12 mouse cellular contexts compared by ENCODE assay signal in the genomic region with DNA sequence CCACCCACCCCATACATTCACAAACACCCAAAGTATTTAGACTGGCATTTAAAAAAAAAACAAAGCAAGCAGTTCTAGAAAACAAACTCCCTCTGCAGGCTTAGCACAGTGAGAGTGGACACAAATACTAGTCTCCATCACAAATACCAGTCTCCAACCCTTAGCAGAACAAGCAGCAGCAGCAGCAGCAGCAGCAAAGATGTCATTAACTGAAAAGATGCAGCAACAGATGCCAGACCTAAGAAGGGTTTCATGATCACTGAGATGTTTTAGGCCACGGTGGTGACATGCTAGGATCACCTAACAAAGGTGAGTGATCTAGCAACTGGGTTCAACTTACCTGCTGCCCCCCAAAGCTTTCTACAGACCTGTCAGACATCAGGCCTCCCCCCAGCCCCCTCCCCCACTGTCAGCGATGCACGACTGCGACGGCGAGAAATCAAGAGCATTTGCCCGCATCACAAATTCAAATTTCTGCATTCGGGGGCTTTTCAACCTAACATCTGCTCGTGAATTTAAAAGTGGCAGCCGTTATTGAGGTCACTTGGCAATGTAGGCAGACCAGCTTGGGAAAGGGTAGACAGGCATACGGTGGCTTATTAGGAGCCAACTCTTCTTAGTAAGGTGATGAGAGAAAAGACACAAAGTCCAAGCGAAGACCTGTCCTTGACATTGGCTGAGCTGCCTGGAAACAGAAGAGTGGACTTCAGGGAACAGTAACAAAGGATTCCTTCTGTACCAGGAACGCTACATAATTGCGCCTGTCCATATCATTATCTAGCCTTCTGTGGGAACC. TPM values are rescaled to one million over a fixed set of nuclear protein-coding genes. Genes with fewer than 3 reads are reported as not detected.
DNase-seq lines count a peak whose midpoint lies in the region; ATAC-seq and TF ChIP-seq lines count a peak whose summit lies in the region.
"Had no signal": no experiment of that assay in that cellular context is flagged by ENCODE, and none has a peak within 500 bp of the region (broad histone marks: within the 10 kb centered on the region; RNA-seq: fewer than 3 reads in every experiment).

No protein-coding gene starts in this region.

- no peak for TF ChIP-seq CTCF in liver, adult 2 months (IDR thresholded peaks at IDR 0.05; ENCODE audit: low read depth, low read length)

- H3K36me3 ChIP-seq in liver, adult 2 months (ENCODE audit: control insufficient read depth, insufficient read depth, low read length), result no peaks in the 10 kb centered on the region; the same call in 1 of the 2 replicates
- no peaks in the 10 kb centered on the region for H3K36me3 ChIP-seq in forebrain, embryonic 16.5 days (ENCODE audit: control insufficient read depth, insufficient read depth)
- H3K36me3 ChIP-seq in midbrain, embryonic 16.5 days (ENCODE audit: control insufficient read depth, insufficient read depth, low read length), result no peaks in the 10 kb centered on the region

- no peaks in the 10 kb centered on the region for H3K9me3 ChIP-seq in forebrain, embryonic 16.5 days (ENCODE audit: control insufficient read depth, low read length)
- no peaks in the 10 kb centered on the region for H3K9me3 ChIP-seq in midbrain, embryonic 16.5 days (replicated peaks; ENCODE audit: control insufficient read depth, low read length, poor library complexity, severe bottlenecking)

- no peak for TF ChIP-seq POLR2A in liver, adult 2 months (IDR thresholded peaks at IDR 0.05; ENCODE audit: extremely low read depth, insufficient read depth, low read length)

- H3K4me1 ChIP-seq in liver, adult 2 months (ENCODE audit: control insufficient read depth, insufficient read depth, low read length), result peaks cover 8% of the 10 kb centered on the region; the same call in 1 of the 2 replicates
- peaks cover 45% of the 10 kb centered on the region for H3K4me1 ChIP-seq in forebrain, embryonic 16.5 days (replicated peaks; ENCODE audit: control insufficient read depth, insufficient read depth, low read length)
- H3K4me1 ChIP-seq in midbrain, embryonic 16.5 days (ENCODE audit: control insufficient read depth, insufficient read depth, low read length), result peaks cover 37% of the 10 kb centered on the region

- peak; percentile 30 for ATAC-seq in forebrain, embryonic 16.5 days
- ATAC-seq in midbrain, embryonic 16.5 days, result no peak

- 81% methylated on average over 14 of the region's 14 CpGs for WGBS in liver, adult 2 months
- 14% methylated on average over 14 of the region's 14 CpGs for WGBS in forebrain, embryonic 16.5 days
- WGBS in midbrain, embryonic 16.5 days, result 12% methylated on average over 14 of the region's 14 CpGs

- peak overlapping the region; percentile 37 for H3K4me2 ChIP-seq in forebrain, embryonic 16.5 days (ENCODE audit: low read length)
- H3K4me2 ChIP-seq in midbrain, embryonic 16.5 days (ENCODE audit: low read length), result peak overlapping the region; percentile 77

- H3K79me2 ChIP-seq in liver, adult 2 months (ENCODE audit: control insufficient read depth, insufficient read depth, low read length), result no peaks in the 10 kb centered on the region

- H3K9ac ChIP-seq in liver, adult 2 months (ENCODE audit: low read depth, low read length), result no peak overlapping the region
- H3K9ac ChIP-seq in forebrain, embryonic 16.5 days (replicated peaks; ENCODE audit: low read depth, low read length), result peak overlapping the region; percentile 37
- H3K9ac ChIP-seq in midbrain, embryonic 16.5 days (ENCODE audit: low read depth, low read length), result peak overlapping the region; percentile 59

- no peak overlapping the region for H3K27ac ChIP-seq in liver, adult 2 months (replicated peaks; ENCODE audit: insufficient read depth, low read depth, low read length)
- H3K27ac ChIP-seq in forebrain, embryonic 16.5 days (ENCODE audit: low read length), result peak overlapping the region; percentile 81
- H3K27ac ChIP-seq in midbrain, embryonic 16.5 days (ENCODE audit: low read length), result peak overlapping the region; percentile 93

- no peaks in the 10 kb centered on the region for H3K27me3 ChIP-seq in liver, adult 2 months (ENCODE audit: control insufficient read depth, insufficient read depth, low read length)
- H3K27me3 ChIP-seq in forebrain, embryonic 16.5 days (replicated peaks; ENCODE audit: control insufficient read depth, insufficient read depth, low read length), result no peaks in the 10 kb centered on the region
- H3K27me3 ChIP-seq in midbrain, embryonic 16.5 days (ENCODE audit: control insufficient read depth, insufficient read depth, low read depth, low read length), result no peaks in the 10 kb centered on the region
- H3K27me3 ChIP-seq: Patski had no signal

- H3K4me3 ChIP-seq in liver, adult 2 months (ENCODE audit: insufficient read depth, low read depth, low read length), result no peak overlapping the region
- 0 out of 2 replicates have a peak overlapping the region, but pooled peaks have one; percentile 6 for H3K4me3 ChIP-seq in forebrain, embryonic 16.5 days (replicated peaks; ENCODE audit: low read length)
- H3K4me3 ChIP-seq in midbrain, embryonic 16.5 days (ENCODE audit: low read depth, low read length), result peak overlapping the region; percentile 19

- peak; percentile 72 for DNase-seq in liver, adult 2 months (ENCODE audit: extremely low read depth, low read depth, low spot score)
- DNase-seq in liver, result no peak
- DNase-seq in cerebellum, adult 8-10 months, result peak; percentile 53
- DNase-seq in ovary, postnatal 14 days (ENCODE audit: low spot score), result no peak
- DNase-seq in right cerebral cortex, postnatal 10 days (ENCODE audit: low spot score in 2 of 2), result no peak
- DNase-seq in ovary, postnatal 10 days (ENCODE audit: low spot score), result no peak
- DNase-seq: gastrocnemius, postnatal 10 days; kidney, postnatal 4 days; thymus, adult 2 months had no signal

RNA-seq across cellular contexts. Expression of gene Zbtb38, which starts 26.1 kb away (rescaled TPM):
- 12.4 and 13.6 TPM in 2 replicates for total RNA-seq in liver, adult 2 months (2014; rRNA removed)
- polyA plus RNA-seq in liver, adult 2 months (2012; rRNA removed), result 2.9 and 3.6 TPM in 2 replicates
- 52.3 and 54.0 TPM in 2 replicates for polyA plus RNA-seq in forebrain, embryonic 16.5 days (2015; fragmentation: Nextera tagmentation; extraction: Ambion mirVana)
- polyA plus RNA-seq in midbrain, embryonic 16.5 days (2015; fragmentation: Nextera tagmentation; extraction: Ambion mirVana), result 57.1 and 58.1 TPM in 2 replicates

Comparison
In these comparisons a context has a peak if more than half of its experiments do, and no peak if none do; other contexts are left out.
1. DNase-seq: peak in liver, adult 2 months (single experiment) and cerebellum, adult 8-10 months (single experiment); none in liver (single experiment), ovary, postnatal 14 days (single experiment), right cerebral cortex, postnatal 10 days (0 of 2) and ovary, postnatal 10 days (single experiment).
2. RNA of gene Zbtb38, which starts 26.1 kb away (polyA plus RNA-seq): 57.1 to 58.1 TPM in midbrain, embryonic 16.5 days and 52.3 to 54.0 TPM in forebrain, embryonic 16.5 days; 2.9 to 3.6 TPM in liver, adult 2 months; every median in the first group is over 10 times any median in the second.